Mouse (Mus musculus): ENCODE data around the gene Stx6.

Gene Stx6

DNA sequence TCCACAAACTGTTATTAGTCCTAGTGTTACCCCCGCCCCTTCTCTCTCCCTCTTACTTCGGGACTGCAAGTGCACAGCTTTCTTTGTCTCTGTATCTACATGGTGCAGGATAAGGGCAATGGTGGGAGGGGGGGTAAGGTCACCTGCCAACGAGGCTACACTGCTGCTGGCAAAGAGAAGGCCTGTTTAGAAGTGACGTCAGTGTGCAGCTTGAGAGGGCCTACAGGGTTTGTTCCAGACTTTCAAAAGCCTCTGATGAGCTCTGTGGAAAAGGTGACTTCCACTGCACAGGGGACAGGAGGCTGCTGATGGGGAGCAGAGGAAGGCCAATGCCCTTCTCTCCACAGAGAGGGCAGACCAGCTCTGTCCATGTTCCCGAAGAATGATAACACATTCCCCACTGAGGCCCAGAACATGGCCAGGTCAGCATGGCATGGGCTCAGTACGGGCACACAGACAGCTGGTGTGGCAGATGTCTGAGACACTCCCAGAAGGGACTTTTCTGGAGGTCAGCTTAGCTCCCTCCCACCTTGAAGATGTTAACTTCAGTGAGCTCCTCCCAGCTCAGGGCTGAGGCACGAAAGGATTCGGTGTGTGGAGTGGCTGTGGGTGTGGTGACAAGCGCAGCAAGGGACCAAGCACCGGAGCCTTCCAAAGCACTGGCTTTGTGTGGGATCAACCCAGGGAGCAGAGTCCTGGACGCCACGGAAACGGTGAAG lies 78.0 kb downstream of the Stx6 start:
- no peak for DNase-seq

DNA sequence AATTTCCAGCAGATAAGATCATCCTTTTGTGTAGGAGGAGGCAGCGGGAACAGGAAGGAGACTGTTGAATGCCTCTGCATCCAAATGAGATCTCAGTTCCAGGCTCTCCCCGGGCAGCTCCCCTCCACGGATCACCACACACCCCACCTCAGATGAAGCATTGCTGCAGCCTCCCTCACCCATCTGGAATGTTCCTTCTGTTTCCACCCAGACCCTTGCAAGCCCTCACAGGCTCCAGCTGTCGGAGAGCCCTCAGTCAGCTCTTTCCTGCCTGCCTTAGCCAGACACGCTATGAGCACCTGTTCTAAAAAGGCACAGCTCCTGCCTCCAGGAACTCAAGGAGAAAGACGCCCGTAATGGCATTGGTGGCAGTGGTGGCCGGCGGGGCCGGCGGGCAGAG lies 78.9 kb downstream of the Stx6 start:
- no peak for DNase-seq

DNA sequence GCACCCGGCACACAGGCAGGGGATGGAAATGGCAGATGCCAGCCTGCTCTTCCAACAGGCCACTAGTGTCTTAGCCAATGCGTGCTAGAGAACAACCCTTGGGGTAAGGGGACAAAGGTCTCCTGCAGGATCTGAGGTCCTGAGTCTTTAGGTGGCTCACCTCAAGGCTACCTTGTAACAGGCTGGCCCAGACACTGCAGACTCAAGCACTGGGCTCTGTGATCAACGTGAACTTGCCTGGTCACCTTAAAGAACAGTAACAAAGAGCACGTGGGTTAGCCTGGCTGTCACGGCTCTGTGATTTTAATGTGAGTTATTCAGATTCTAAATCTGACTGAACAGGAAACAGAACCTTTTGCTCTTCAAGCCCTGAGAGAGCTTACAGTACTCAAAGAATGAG lies 79.6 kb downstream of the Stx6 start:
- no peak for DNase-seq

DNA sequence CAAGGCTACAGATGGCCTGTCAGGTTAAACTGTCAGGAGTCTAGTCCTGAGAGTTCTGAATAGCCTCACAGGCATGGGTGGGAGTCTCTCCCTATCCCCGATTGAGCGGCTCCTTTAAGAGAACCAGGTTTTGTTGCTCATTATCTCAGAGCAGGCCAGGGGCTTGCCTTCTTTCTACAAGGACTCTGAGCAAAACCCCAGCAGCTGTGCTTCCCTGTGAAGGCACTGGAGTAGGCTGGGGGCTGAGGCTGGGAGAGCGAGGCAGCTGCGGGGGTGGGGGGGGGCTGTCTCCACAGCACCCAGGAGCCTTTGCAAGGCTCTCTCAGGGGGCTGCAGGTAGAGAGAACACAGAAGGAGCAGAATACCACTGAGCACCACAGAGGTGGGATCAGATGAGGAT lies 80.7 kb downstream of the Stx6 start:
- no peak for DNase-seq

DNA sequence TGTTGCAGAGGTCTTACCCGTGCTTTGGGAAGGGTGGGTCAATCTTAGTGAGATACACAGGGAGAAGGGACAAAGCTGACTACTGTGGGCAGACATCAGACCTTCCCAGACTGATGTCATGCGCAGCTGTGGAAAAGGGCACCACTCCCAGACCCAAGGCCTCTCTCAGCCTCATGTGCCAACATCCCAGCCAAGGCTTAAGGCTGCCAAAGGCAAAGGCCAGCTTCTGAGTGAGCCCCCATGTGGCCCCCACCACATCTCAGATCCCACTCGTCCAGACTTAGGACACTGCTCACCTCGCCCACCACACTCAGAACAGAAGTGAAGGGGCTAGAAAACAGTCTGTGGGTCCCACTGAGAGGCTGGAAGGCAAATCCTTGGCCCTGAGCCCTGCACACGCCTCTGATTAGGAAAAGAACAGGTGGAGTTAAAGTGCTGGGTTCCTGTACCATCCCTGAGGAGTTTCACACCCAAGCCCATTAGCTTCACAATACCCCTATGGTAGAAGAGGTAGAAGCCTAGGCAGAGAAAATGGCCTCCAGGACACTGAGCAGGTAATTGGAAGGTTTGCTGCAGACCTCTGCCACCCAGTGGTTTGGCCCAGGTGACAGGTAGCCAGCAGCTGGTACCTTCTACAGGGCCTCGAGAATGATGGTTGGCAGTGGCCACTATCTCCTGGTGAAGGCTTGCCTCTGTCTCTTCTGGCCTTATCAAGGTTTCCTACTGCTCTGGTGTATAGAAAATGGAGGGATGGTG lies 81.6 kb downstream of the Stx6 start:
- no peak for DNase-seq

DNA sequence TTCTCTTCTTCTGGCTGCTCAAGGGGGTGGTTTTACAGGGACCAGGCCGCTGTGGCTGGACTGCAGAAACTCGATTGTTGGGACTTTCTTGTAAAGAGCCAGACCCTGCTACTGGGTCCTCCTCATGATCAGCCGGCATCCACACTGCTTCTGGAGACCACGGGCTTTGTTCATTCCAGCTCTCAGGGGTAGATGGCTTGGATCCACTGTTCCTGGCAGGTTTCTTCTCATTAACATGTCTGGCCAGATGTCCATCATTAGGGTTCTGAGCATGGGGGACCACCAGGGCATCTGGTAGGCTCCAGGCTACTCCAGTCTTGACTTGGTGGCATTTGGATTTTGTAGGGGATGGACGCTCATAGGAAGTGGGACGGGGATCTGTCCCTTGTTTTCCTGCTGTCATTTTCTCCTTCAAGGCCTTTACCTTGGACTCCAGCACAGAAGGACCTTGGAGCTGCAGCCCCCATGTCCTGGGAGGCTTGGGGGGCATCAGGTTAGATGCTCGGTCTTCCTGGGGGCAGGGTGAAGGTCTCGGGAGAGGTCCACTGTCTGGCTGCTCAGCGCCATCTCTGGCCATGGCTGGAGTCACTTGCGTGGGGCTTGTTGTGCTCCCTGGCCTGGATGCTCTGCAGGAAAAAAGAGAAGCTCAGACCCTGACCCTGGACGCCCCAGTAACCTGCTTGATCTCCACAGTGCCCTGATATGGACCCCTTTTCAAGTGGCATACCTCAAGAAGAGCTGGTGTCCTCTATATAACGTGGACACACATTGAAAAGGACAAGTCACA lies 83.4 kb downstream of the Stx6 start:
- DNase-seq = no peak

DNA sequence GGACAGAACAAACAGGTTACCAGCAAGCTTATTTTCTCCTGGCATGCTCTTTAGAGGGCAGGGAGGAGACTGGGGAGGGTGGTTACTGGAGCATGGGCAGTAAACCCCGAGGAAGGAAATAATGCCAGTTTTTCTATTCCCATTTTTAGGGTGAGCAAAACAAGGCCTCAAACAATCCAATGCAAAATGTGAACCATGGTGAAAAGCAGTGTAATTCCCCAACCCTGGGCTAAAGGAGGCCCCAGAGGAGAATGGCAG lies 83.9 kb downstream of the Stx6 start:
- no peak for DNase-seq

DNA sequence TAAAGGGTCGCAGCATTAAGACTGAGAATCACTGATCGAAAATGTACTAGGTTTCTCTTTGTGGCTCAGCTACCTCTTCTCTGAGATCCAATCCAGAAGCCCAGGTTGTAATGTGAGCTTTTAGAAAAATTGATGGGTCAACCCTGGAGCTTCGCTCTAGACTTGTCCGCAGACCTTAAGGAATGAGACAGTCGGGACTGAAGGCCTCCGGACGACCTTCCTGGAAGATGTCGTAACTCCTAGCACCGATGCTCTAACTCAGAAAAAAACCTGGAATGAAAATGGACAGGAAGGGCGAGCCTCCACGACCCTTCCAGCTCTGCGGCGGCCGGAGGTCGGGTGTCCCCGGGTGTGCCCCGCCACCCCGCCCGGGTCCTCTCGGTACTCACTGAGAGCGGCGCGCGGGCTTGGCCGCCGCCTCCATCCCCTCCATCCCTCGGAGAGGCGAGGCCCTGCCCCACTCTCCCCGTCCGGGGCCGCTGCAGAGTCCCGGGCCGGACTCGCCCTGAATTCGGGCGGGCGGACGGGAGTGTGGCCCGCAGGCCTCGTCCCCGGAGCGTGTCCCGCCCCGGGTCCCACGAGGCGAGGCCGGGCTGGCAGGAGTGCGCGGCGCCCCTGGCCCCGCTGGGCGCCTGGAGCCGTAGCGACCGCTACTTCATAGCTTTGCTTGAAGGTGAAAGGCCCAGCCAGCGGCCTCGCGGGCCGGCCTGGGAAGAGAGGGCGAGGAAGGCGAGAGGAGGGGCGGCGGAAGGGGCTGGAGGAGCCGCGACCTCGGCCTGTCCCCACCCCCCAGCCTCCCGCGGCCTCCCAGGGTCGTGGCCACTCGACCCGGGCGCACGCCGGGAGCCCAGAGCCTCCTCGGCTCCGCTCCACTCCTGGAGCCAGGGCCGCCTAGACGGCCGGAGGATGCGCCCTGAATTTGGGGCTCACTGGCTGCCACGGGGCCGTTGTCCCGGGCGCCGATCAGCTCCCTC lies 85.6 kb downstream of the Stx6 start, which contains the start of gene BC034090:
TSS of gene BC034090 (minus strand) at position 648 of the 974 bp plus-strand sequence.
- peak; percentile 78 for DNase-seq

DNA sequence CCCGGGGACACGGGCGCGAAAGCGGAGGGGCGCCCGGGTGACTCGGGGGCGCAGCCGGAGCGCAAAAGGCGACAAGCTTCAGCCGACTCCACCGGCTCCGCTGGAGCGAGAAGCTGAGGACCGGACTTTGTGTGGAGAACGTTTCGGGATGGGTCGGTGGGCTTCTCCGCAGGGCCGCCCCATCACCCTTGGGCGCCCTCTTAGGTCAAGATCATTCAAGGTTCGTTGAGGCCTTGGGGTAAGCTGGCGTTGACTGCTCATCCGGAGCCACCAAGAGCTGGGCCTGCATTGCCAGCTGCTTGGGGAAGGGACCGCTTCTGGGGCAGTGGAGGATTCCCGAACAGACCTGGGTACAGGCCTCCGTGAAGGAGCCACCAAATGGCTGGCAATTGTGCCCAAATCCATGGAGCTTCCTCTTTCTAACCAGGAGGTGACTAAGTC lies 86.3 kb downstream of the Stx6 start:
- DNase-seq = no peak

DNA sequence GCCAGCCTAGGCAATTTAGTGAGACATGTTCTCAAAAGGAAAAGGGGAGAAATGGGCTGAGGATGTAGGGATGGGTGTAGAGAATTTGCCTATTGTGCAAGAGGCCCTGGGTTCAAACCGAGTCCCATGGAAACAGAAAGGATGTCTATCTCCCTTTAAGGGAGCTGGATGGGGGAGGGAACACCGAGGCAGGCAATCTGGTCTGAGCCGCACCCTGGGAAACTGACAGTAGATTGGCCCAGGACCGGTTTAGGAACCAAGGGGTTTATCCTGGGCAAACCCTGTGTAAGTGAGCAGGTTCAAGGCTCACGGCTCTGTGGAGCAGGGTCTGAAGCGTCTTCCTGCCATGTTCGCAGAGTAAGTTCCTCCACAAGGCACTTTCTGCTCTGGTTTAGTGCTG lies 87.0 kb downstream of the Stx6 start:
- DNase-seq = no peak

DNA sequence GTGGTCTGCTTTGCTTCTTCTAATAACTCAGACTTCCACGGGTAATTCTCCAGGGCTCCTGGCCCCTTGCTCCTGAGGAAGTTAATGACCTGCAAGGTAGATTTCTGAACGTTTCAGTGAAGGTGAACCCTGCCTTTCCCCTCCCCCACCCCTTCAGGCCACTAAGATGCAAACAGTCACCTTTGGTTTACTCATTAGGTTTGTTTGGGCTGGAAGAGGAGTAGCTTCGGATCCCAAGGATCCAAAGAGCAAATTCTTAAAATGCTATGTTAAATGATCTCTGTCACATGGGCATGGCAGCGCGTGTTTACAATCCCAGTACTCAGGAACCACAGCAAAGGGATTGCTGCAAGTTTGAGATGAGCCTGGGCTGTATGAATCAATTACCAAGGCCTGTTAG lies 88.9 kb downstream of the Stx6 start:
- no peak for DNase-seq

DNA sequence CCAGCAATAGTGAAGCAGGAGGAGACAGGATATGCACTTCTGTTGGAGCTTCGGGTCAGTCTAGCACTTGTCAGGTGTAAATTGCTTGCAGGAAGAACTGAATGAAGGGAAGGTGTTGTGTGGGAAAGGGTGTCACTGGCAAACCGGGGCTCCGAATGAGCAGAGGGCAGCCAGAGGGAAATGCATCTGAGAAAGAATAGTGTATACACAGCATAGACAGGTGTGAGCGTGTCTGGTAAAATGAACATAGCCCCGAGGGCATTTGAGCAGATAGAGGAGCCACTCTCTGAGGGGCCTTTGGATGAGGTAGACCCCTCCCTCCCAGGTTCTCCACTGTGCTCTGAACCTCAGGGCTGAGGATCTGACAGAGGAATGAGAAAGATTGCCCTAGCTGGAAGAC lies 89.5 kb downstream of the Stx6 start:
- no peak for DNase-seq

DNA sequence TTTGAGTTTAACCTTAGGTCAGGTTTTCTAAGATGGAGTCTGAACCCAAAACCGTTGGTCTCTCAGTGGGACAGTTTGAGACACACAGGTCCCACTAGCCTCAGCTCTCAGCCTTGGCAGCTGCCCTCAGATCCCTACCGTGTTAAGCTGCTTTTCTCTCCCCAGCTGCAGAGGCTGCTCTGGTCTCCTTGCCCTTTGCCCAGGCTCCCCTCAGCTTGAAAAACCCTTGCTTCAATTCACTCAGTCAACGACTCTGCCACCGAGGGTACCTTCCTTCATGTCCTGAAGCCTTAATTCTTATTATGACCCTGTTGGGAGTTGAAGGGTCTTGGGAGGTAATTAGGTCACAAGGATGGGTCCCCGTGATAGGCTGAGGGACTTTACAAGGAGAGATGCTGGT lies 91.4 kb downstream of the Stx6 start:
- no peak for DNase-seq

DNA sequence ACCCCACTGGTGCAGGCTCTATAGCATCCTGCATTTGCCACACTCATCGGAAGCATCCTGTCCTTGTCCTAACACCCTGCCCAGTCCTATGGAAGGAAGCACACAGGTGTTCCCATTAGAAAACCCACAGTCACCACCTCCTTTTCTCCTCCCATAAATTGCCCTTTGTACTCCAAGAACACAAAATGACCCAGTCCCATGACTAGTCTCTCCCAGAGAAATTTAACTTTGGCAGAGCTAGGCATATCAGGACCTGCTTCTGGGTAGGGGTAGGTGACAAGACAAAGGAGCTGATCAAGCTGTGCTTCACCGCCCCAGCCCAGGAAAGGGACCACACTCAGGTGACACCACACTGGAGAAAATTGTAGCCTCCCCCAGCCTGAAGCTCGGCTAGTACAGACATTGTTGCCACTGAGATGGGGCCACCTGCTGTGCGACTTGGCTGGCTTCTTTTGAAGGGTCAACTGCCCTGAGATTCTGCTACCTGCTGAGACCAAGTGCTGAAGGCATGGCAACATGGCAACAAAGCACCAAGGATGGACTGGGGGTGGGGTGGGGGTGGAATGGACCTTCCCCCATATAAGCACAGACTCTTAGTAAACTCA lies 92.1 kb downstream of the Stx6 start:
- DNase-seq = no peak

DNA sequence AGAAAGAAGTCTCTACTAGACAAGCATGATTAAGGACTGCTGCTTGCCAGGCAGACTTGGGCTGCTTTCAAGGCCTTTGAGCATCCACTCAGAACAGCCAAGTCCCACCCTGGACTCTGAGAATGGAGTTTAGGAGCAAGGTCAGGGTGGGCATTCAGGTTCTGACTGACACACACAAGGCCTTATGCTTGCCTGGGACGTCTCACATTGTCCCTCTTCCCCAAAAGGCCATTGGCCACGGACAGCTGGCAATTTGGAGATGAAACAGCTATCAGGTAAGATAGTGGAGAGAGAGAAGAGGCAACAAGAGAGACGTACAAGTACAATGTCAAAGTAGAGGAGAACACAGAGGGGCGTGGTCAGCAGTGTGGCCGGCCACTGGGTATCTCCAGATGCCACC lies 93.1 kb downstream of the Stx6 start:
- no peak for DNase-seq

DNA sequence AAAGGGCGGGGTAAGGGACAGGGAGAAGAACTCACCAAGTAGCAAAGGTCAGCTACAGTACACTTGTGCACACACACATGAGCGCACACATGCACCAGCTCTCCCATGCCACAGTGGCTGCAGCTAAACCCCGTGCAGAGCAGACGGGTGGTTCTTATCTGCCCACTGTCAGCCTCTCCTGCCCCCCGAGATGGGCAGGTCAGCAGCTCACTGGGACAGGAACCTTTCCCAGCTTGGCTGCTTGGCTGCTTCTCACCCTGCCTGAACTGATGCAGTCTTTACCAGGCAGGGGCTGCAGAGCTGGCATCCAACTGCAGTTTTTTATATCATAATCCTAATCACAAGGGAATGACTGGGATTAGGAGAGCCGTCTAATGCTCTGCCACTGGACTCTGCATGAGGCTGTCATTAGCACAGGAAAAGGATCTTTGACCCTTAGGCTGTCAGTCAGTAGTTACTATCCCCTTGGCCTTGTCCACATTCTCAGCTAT lies 94.2 kb downstream of the Stx6 start:
- DNase-seq = no peak

DNA sequence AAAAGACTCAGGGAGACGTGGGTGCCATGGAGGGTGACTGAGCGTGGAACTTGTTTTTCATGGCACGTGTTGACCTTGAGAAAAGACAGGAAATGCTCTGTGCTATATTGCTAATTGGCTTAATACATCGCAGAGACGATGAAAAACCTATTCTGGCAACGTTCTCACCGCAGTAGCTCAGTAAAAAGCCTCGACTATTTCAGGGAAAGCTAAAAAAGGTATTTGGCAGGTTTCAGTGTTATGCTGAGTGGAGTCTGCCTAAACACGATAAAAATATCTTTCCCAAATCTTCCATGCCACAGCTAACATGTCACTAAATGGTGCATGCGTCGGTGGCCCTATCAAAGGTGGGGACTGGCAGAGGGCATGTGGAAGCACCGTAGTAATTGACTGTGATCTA lies 94.6 kb downstream of the Stx6 start:
- DNase-seq = no peak

DNA sequence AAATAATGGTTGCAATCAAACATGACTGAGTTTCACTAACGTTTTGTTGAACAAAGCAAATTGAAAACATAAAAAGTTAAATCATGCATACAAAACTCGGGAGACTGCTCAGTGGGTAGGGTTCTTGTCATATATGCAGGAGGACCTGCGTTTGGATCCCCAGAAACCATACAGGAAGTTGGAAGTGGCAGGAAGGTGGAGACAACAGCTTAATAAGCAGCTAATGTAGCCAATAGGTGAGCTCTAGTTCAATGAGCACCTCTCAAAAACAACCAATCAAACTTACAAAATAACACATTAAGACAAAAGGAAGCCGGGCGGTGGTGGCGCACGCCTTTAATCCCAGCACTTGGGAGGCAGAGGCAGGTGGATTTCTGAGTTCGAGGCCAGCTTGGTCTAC lies 95.8 kb downstream of the Stx6 start:
- DNase-seq = no peak

Data from lung, postnatal 10 days (tissue).